Mouse (Mus musculus): Measurements from ENCODE around the gene Klf15. TPM values are rescaled to one million over a fixed set of nuclear protein-coding genes. Genes with fewer than 3 reads are reported as not detected.

Gene Klf15
- polyA plus RNA-seq, 1 experiment from 2014 or later: 5.9 TPM

GRCm38 (mm10) chr6:90495282-90495912 lies 33.0 kb downstream of the Klf15 start:
- WGBS: 64% methylated on average over 6 of the region's 7 CpGs
- H3K36me3 ChIP-seq: no peaks in the 10 kb centered on the region
- no peak overlapping the region for H3K4me3 ChIP-seq
- H3K4me1 ChIP-seq: peaks cover 10% of the 10 kb centered on the region
- H3K9me3 ChIP-seq: no peaks in the 10 kb centered on the region
- no peak for ATAC-seq (ENCODE audit: insufficient number of reproducible peaks, low FRiP score, low TSS enrichment, low read depth)
- H3K9ac ChIP-seq: no peak overlapping the region
- peak overlapping the region; percentile 47 for H3K27ac ChIP-seq
- H3K27me3 ChIP-seq: no peaks in the 10 kb centered on the region
- H3K4me2 ChIP-seq: no peak overlapping the region

- no peak for ATAC-seq (ENCODE audit: insufficient number of reproducible peaks, low FRiP score, low TSS enrichment, low read depth)
- H3K4me3 ChIP-seq: no peak overlapping the region
- H3K27me3 ChIP-seq: no peaks in the 10 kb centered on the region; the same call in 1 of the 2 replicates
- peaks cover 10% of the 10 kb centered on the region for H3K4me1 ChIP-seq
- no peak overlapping the region for H3K4me2 ChIP-seq
- no peak overlapping the region for H3K9ac ChIP-seq
- H3K9me3 ChIP-seq: no peaks in the 10 kb centered on the region
- no peak overlapping the region for H3K27ac ChIP-seq
- H3K36me3 ChIP-seq: no peaks in the 10 kb centered on the region
- 67% methylated on average over 3 of the region's 3 CpGs for WGBS
Observed at GRCm38 (mm10) chr6:90496217-90496616, 33.8 kb downstream of the Klf15 start.

- Histone ChIP-seq H3K27me3 (peaks cover 2% of the 10 kb centered on the region; the same call in 1 of the 2 replicates), H3K4me3 (no peak overlapping the region), H3K4me2 (no peak overlapping the region), H3K4me1 (peaks cover 10% of the 10 kb centered on the region), H3K27ac (no peak overlapping the region), H3K9me3 (no peaks in the 10 kb centered on the region), H3K36me3 (no peaks in the 10 kb centered on the region), H3K9ac (no peak overlapping the region)
- 63% methylated on average over 4 of the region's 4 CpGs for WGBS
- ATAC-seq (ENCODE audit: insufficient number of reproducible peaks, low FRiP score, low TSS enrichment, low read depth): no peak
Observed at GRCm38 (mm10) chr6:90499509-90499908, 37.1 kb downstream of the Klf15 start.

GRCm38 (mm10) chr6:90501222-90501940 lies 39.0 kb downstream of the Klf15 start:
- no peak overlapping the region for H3K27ac ChIP-seq
- H3K9ac ChIP-seq: no peak overlapping the region

GRCm38 (mm10) chr6:90505906-90506305 lies 43.5 kb downstream of the Klf15 start:
- Histone ChIP-seq H3K36me3 (no peaks in the 10 kb centered on the region), H3K4me2 (no peak overlapping the region), H3K27ac (peak overlapping the region; percentile 88), H3K9me3 (no peaks in the 10 kb centered on the region), H3K4me1 (peaks cover 36% of the 10 kb centered on the region), H3K4me3 (no peak overlapping the region), H3K9ac (no peak overlapping the region), H3K27me3 (0 out of 2 replicates have a peak, but pooled peaks cover 2% of the 10 kb centered on the region)
- no peak for ATAC-seq (ENCODE audit: insufficient number of reproducible peaks, low FRiP score, low TSS enrichment, low read depth)
- 36% methylated on average over 6 of the region's 6 CpGs for WGBS

More at GRCm38 (mm10) chr6:90501222-90501940, 39.0 kb downstream of the Klf15 start:
- Histone ChIP-seq H3K27me3 (peaks cover 2% of the 10 kb centered on the region; the same call in 1 of the 2 replicates), H3K4me2 (no peak overlapping the region), H3K4me3 (no peak overlapping the region), H3K9me3 (no peaks in the 10 kb centered on the region), H3K4me1 (peaks cover 9% of the 10 kb centered on the region; the same call in 1 of the 2 replicates), H3K36me3 (no peaks in the 10 kb centered on the region)
- 59% methylated on average over 8 of the region's 8 CpGs for WGBS
- ATAC-seq (ENCODE audit: insufficient number of reproducible peaks, low FRiP score, low TSS enrichment, low read depth): no peak

GRCm38 (mm10) chr6:90506673-90507311 lies 44.4 kb downstream of the Klf15 start:
- Histone ChIP-seq H3K27ac (peak overlapping the region; percentile 88), H3K4me3 (no peak overlapping the region), H3K36me3 (no peaks in the 10 kb centered on the region), H3K4me1 (peaks cover 36% of the 10 kb centered on the region), H3K9ac (no peak overlapping the region), H3K4me2 (peak overlapping the region; percentile 25), H3K27me3 (0 out of 2 replicates have a peak, but pooled peaks cover 2% of the 10 kb centered on the region), H3K9me3 (no peaks in the 10 kb centered on the region)
- ATAC-seq (ENCODE audit: insufficient number of reproducible peaks, low FRiP score, low TSS enrichment, low read depth): peak; percentile 75
- 25% methylated on average over 16 of the region's 16 CpGs for whole genome bisulfite sequencing

GRCm38 (mm10) chr6:90507443-90507842 lies 45.1 kb downstream of the Klf15 start:
- Histone ChIP-seq H3K27ac (peak overlapping the region; percentile 88), H3K9ac (no peak overlapping the region), H3K27me3 (0 out of 2 replicates have a peak, but pooled peaks cover under 1% of the 10 kb centered on the region), H3K36me3 (no peaks in the 10 kb centered on the region), H3K4me2 (no peak overlapping the region), H3K4me3 (no peak overlapping the region), H3K9me3 (no peaks in the 10 kb centered on the region), H3K4me1 (peaks cover 36% of the 10 kb centered on the region)
- ATAC-seq (ENCODE audit: insufficient number of reproducible peaks, low FRiP score, low TSS enrichment, low read depth): no peak

- Histone ChIP-seq H3K4me3 (no peak overlapping the region), H3K4me1 (peaks cover 36% of the 10 kb centered on the region), H3K9ac (no peak overlapping the region), H3K27ac (peak overlapping the region; percentile 88), H3K4me2 (no peak overlapping the region), H3K9me3 (no peaks in the 10 kb centered on the region), H3K36me3 (no peaks in the 10 kb centered on the region), H3K27me3 (no peaks in the 10 kb centered on the region)
- 20% methylated on average over 4 of the region's 4 CpGs for WGBS
- ATAC-seq (ENCODE audit: insufficient number of reproducible peaks, low FRiP score, low TSS enrichment, low read depth): peak; percentile 32; the same call in 1 of the 2 replicates
Observed at GRCm38 (mm10) chr6:90508197-90508624, 45.8 kb downstream of the Klf15 start.

GRCm38 (mm10) chr6:90509085-90509484 lies 46.7 kb downstream of the Klf15 start:
- Histone ChIP-seq H3K9ac (no peak overlapping the region), H3K4me3 (no peak overlapping the region)
- 54% methylated on average over 6 of the region's 6 CpGs for WGBS

GRCm38 (mm10) chr6:90512416-90512815 lies 50.0 kb downstream of the Klf15 start:
- Histone ChIP-seq H3K4me2 (no peak overlapping the region), H3K4me1 (peaks cover 20% of the 10 kb centered on the region), H3K9ac (no peak overlapping the region), H3K36me3 (no peaks in the 10 kb centered on the region), H3K4me3 (no peak overlapping the region), H3K9me3 (no peaks in the 10 kb centered on the region), H3K27me3 (no peaks in the 10 kb centered on the region; the same call in 1 of the 2 replicates), H3K27ac (no peak overlapping the region)
- no peak for ATAC-seq (ENCODE audit: insufficient number of reproducible peaks, low FRiP score, low TSS enrichment, low read depth)
- WGBS: 77% methylated on average over 5 of the region's 5 CpGs

More at GRCm38 (mm10) chr6:90509085-90509484, 46.7 kb downstream of the Klf15 start:
- Histone ChIP-seq H3K36me3 (no peaks in the 10 kb centered on the region), H3K27me3 (no peaks in the 10 kb centered on the region), H3K4me1 (peaks cover 36% of the 10 kb centered on the region), H3K9me3 (no peaks in the 10 kb centered on the region), H3K27ac (peak overlapping the region; percentile 38; the same call in 1 of the 2 replicates), H3K4me2 (no peak overlapping the region)
- ATAC-seq (ENCODE audit: insufficient number of reproducible peaks, low FRiP score, low TSS enrichment, low read depth): no peak

GRCm38 (mm10) chr6:90513074-90513856 lies 50.9 kb downstream of the Klf15 start:
- Histone ChIP-seq H3K4me2 (no peak overlapping the region), H3K36me3 (no peaks in the 10 kb centered on the region), H3K27ac (no peak overlapping the region), H3K4me3 (no peak overlapping the region), H3K9me3 (no peaks in the 10 kb centered on the region), H3K4me1 (peaks cover 11% of the 10 kb centered on the region), H3K9ac (no peak overlapping the region), H3K27me3 (no peaks in the 10 kb centered on the region; the same call in 1 of the 2 replicates)
- WGBS: 64% methylated on average over 5 of the region's 5 CpGs
- no peak for ATAC-seq (ENCODE audit: insufficient number of reproducible peaks, low FRiP score, low TSS enrichment, low read depth)

Measured in limb, embryonic 15.5 days (tissue).